Mouse (Mus musculus): ENCODE measurements around the gene Ppp2r5b. TPM values are rescaled to one million over a fixed set of nuclear protein-coding genes. Genes with fewer than 3 reads are reported as not detected.
A peak's percentile ranks its signal among the peaks of the same experiment; 100 is the strongest.

The Ppp2r5b gene
- polyA plus RNA-seq, 1 experiment from 2014 or later = 42.1 TPM

DNA sequence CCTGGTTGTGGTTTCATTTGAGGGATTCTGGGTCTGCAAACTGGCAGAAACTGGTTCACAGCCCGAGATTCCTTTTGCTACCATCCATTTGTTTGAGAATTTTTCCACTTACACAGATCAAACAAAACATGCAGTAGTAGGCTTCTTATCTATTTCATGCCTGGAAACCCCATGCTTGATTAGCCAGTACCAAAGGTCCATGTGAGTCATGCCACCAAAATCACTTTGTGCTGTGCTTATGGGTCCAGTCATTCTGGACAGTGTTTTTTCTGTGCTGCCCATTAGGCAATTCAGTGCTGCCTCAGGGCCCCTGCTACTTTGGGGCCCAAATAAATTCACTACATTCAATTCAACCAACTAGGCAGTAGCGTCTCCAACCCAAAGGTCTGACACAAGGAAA is 31.4 kb downstream of the Ppp2r5b start:
- no peaks in the 10 kb centered on the region for H3K27me3 ChIP-seq (ENCODE audit: control insufficient read depth, insufficient read depth, low read length)
- no peak overlapping the region for H3K9ac ChIP-seq (ENCODE audit: low read depth, low read length)
- DNase-seq (ENCODE audit: low spot score) (no peak), ATAC-seq (ENCODE audit: low FRiP score) (no peak)
- H3K27ac ChIP-seq (ENCODE audit: low read depth, low read length) = no peak overlapping the region
- H3K9me3 ChIP-seq (ENCODE audit: control insufficient read depth, low read length) = no peaks in the 10 kb centered on the region
- 74% methylated on average over 2 of the region's 2 CpGs for WGBS
- no peak overlapping the region for H3K4me3 ChIP-seq (ENCODE audit: low read depth, low read length)
- no peaks in the 10 kb centered on the region for H3K4me1 ChIP-seq (replicated peaks; ENCODE audit: control insufficient read depth, insufficient read depth, low read length)
- no peak overlapping the region for H3K4me2 ChIP-seq (replicated peaks; ENCODE audit: low read depth, low read length)
- no peaks in the 10 kb centered on the region for H3K36me3 ChIP-seq (ENCODE audit: control insufficient read depth, insufficient read depth, low read length)

DNA sequence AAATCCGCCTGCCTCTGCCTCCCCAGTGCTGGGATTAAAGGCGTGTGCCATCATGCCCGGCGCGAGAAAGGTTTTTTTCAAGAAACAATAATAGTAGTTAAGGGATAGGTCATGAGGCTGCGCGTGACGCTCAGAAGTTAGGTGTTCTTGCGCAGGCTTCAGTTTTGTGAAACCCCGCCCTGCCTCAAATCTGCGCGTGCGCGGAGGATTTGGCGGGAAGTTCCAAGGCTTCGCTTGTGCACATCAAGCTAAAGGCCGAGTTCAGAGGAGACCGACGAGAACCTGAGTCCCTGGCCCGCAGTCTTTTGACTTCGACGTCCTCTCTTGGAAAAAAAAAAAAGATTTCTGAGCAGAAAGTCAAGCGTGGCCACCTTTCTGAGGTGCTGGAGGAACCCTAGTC is 51.5 kb downstream of the Ppp2r5b start, which contains the start of gene Majin:
Majin (plus strand) TSS at position 258 of the 400 bp plus-strand sequence.
- H3K4me3 ChIP-seq (ENCODE audit: low read depth, low read length) = no peak within 1 kb of the TSS
- H3K9me3 ChIP-seq (ENCODE audit: control insufficient read depth, low read length) = no peaks in the 10 kb centered on the region
- no peaks in the 10 kb centered on the region for H3K4me1 ChIP-seq (replicated peaks; ENCODE audit: control insufficient read depth, insufficient read depth, low read length)
- H3K4me2 ChIP-seq (replicated peaks; ENCODE audit: low read depth, low read length) = no peak within 1 kb of the TSS
- no peak within 1 kb of the TSS for H3K27ac ChIP-seq (ENCODE audit: low read depth, low read length)
- WGBS = 84% methylated on average over 23 of the region's 23 CpGs
- H3K36me3 ChIP-seq (ENCODE audit: control insufficient read depth, insufficient read depth, low read length) = no peaks in the 10 kb centered on the region
- ATAC-seq (ENCODE audit: low FRiP score) (no peak), DNase-seq (ENCODE audit: low spot score) (no peak)
- no peak within 1 kb of the TSS for H3K9ac ChIP-seq (ENCODE audit: low read depth, low read length)
- H3K27me3 ChIP-seq (ENCODE audit: control insufficient read depth, insufficient read depth, low read length) = no peaks in the 10 kb centered on the region

DNA sequence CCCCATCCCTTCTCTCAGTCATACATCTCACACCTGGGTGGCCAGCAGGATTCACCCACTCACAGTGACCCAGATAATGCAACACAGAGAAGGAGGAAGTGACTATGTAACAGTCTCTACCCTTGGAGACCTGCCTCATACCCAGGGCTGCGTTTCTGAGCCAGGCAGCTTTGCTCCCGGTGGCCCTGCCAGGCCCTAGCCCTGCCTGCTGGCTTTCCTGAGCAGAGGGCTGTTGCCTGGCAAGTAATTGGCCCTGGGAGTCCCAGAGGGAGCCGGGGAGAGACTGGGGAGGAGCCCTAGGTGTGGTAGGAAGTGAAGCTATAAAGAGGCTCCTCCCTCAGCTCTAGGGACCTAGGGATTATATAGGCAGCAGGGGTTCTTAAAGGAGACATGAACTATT is 53.1 kb downstream of the Ppp2r5b start:
- H3K4me3 ChIP-seq (ENCODE audit: low read depth, low read length) = no peak overlapping the region
- no peaks in the 10 kb centered on the region for H3K36me3 ChIP-seq (ENCODE audit: control insufficient read depth, insufficient read depth, low read length)
- no peak for DNase-seq (ENCODE audit: low spot score)
- no peaks in the 10 kb centered on the region for H3K9me3 ChIP-seq (ENCODE audit: control insufficient read depth, low read length)
- H3K4me2 ChIP-seq (replicated peaks; ENCODE audit: low read depth, low read length) = no peak overlapping the region
- H3K27me3 ChIP-seq (ENCODE audit: control insufficient read depth, insufficient read depth, low read length) = no peaks in the 10 kb centered on the region
- H3K9ac ChIP-seq (ENCODE audit: low read depth, low read length) = no peak overlapping the region
- no peaks in the 10 kb centered on the region for H3K4me1 ChIP-seq (replicated peaks; ENCODE audit: control insufficient read depth, insufficient read depth, low read length)
- WGBS = 28% methylated on average over 3 of the region's 3 CpGs
- ATAC-seq (ENCODE audit: low FRiP score) = no peak
- no peak overlapping the region for H3K27ac ChIP-seq (ENCODE audit: low read depth, low read length)

DNA sequence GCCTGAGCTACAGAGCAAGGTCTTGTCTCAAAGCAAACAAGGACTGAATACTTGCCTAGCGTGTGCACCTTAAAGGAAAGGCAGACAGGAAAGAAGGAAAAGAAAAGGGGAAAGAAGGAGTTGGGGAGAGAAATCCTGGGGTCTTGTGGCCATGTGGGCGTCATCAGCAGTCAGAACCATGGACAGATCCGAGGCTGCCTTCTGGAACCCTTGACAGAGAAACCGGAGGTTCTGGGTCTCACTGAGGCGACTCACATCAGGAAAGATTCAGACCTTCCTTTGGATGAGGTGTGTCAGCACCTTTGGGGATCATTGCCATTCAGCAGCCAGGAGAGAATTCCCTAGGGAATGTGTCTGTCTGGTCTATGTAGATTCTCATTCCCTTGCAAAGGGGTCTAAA is 54.0 kb downstream of the Ppp2r5b start:
- WGBS = 28% methylated on average over 5 of the region's 5 CpGs
- DNase-seq (ENCODE audit: low spot score) (peak; percentile 38), ATAC-seq (ENCODE audit: low FRiP score) (no peak)
- no peak overlapping the region for H3K9ac ChIP-seq (ENCODE audit: low read depth, low read length)
- no peak overlapping the region for H3K4me2 ChIP-seq (replicated peaks; ENCODE audit: low read depth, low read length)
- no peak overlapping the region for H3K27ac ChIP-seq (ENCODE audit: low read depth, low read length)
- no peaks in the 10 kb centered on the region for H3K27me3 ChIP-seq (ENCODE audit: control insufficient read depth, insufficient read depth, low read length)
- no peaks in the 10 kb centered on the region for H3K4me1 ChIP-seq (replicated peaks; ENCODE audit: control insufficient read depth, insufficient read depth, low read length)
- no peaks in the 10 kb centered on the region for H3K36me3 ChIP-seq (ENCODE audit: control insufficient read depth, insufficient read depth, low read length)
- H3K9me3 ChIP-seq (ENCODE audit: control insufficient read depth, low read length) = no peaks in the 10 kb centered on the region
- H3K4me3 ChIP-seq (ENCODE audit: low read depth, low read length) = no peak overlapping the region

DNA sequence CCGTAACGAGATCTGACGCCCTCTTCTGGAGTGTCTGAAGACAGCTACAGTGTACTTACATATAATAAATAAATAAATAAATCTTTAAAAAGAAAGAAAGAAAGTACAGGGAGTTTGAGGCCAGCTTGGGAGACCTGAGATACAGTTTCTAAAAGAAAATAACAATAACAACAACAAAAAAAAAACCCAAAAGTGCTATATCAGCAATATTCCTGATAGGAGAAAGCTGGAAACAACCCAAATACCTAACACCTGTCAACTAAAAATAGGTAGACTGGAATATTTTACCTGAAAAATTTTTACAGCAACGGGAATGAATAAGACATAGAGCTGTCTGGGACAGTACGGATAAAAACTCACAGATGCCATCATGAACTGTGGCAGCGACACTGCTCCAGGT is 56.9 kb downstream of the Ppp2r5b start:
- no peak overlapping the region for H3K4me3 ChIP-seq (ENCODE audit: low read depth, low read length)
- no peaks in the 10 kb centered on the region for H3K9me3 ChIP-seq (ENCODE audit: control insufficient read depth, low read length)
- DNase-seq (ENCODE audit: low spot score) = no peak
- no peak overlapping the region for H3K4me2 ChIP-seq (replicated peaks; ENCODE audit: low read depth, low read length)
- no peaks in the 10 kb centered on the region for H3K36me3 ChIP-seq (ENCODE audit: control insufficient read depth, insufficient read depth, low read length)
- no peak overlapping the region for H3K27ac ChIP-seq (ENCODE audit: low read depth, low read length)
- H3K9ac ChIP-seq (ENCODE audit: low read depth, low read length) = no peak overlapping the region
- H3K27me3 ChIP-seq (ENCODE audit: control insufficient read depth, insufficient read depth, low read length) = no peaks in the 10 kb centered on the region
- ATAC-seq (ENCODE audit: low FRiP score) = no peak
- H3K4me1 ChIP-seq (replicated peaks; ENCODE audit: control insufficient read depth, insufficient read depth, low read length) = no peaks in the 10 kb centered on the region
- 88% methylated on average over 6 of the region's 6 CpGs for WGBS

MicroRNAs encoded within 50 kb of the gene (microRNA counts, 519-probe panel; counts per million panel counts)
- microRNA mmu-miR-192 = not detected

Other genes with a start within 250 kb of the Ppp2r5b start
- gene Slc22a20, start 249.7 kb downstream of the Ppp2r5b start, polyA plus RNA-seq (2014; fragmentation: Nextera tagmentation; extraction: Ambion mirVana) = not detected in 2 replicates
- gene Capn1, start 220.0 kb downstream of the Ppp2r5b start, polyA plus RNA-seq (2014; fragmentation: Nextera tagmentation; extraction: Ambion mirVana) = 3.8 and 4.2 TPM in 2 replicates
- gene Syvn1, start 189.3 kb downstream of the Ppp2r5b start, polyA plus RNA-seq (2014; fragmentation: Nextera tagmentation; extraction: Ambion mirVana) = 23.9 and 27.1 TPM in 2 replicates
- 81.7 and 86.6 TPM in 2 replicates for gene Mrpl49, start 178.1 kb downstream of the Ppp2r5b start, polyA plus RNA-seq (2014; fragmentation: Nextera tagmentation; extraction: Ambion mirVana)
- 749 and 751 TPM in 2 replicates for gene Fau, start 178.0 kb downstream of the Ppp2r5b start, polyA plus RNA-seq (2014; fragmentation: Nextera tagmentation; extraction: Ambion mirVana)
- gene Znhit2, start 174.7 kb downstream of the Ppp2r5b start, polyA plus RNA-seq (2014; fragmentation: Nextera tagmentation; extraction: Ambion mirVana) = 39.7 and 41.1 TPM in 2 replicates
- 36.0 and 38.1 TPM in 2 replicates for gene Tm7sf2, start 167.5 kb downstream of the Ppp2r5b start, polyA plus RNA-seq (2014; fragmentation: Nextera tagmentation; extraction: Ambion mirVana)
- 47.4 and 49.7 TPM in 2 replicates for gene Vps51, start 158.6 kb downstream of the Ppp2r5b start, polyA plus RNA-seq (2014; fragmentation: Nextera tagmentation; extraction: Ambion mirVana)
- not detected in 2 replicates for gene Tmem262, start 155.8 kb downstream of the Ppp2r5b start, polyA plus RNA-seq (2014; fragmentation: Nextera tagmentation; extraction: Ambion mirVana)
- 1.4 and 1.7 TPM in 2 replicates for gene Gm28374, start 153.6 kb downstream of the Ppp2r5b start, polyA plus RNA-seq (2014; fragmentation: Nextera tagmentation; extraction: Ambion mirVana)
- gene Zfpl1, start 150.9 kb downstream of the Ppp2r5b start, polyA plus RNA-seq (2014; fragmentation: Nextera tagmentation; extraction: Ambion mirVana) = 70.1 and 77.8 TPM in 2 replicates
- 45.8 and 51.5 TPM in 2 replicates for gene Cdca5, start 150.9 kb downstream of the Ppp2r5b start, polyA plus RNA-seq (2014; fragmentation: Nextera tagmentation; extraction: Ambion mirVana)
- 0.49 and 0.62 TPM in 2 replicates for gene AC131692.1, start 141.5 kb downstream of the Ppp2r5b start, polyA plus RNA-seq (2014; fragmentation: Nextera tagmentation; extraction: Ambion mirVana)
- 0.38 and 0.59 TPM in 2 replicates for gene Naaladl1, start 130.1 kb downstream of the Ppp2r5b start, polyA plus RNA-seq (2014; fragmentation: Nextera tagmentation; extraction: Ambion mirVana)
- gene Sac3d1, start 117.2 kb downstream of the Ppp2r5b start, polyA plus RNA-seq (2014; fragmentation: Nextera tagmentation; extraction: Ambion mirVana) = 62.6 and 62.9 TPM in 2 replicates
- 26.9 and 32.4 TPM in 2 replicates for gene Snx15, start 107.6 kb downstream of the Ppp2r5b start, polyA plus RNA-seq (2014; fragmentation: Nextera tagmentation; extraction: Ambion mirVana)
- 0.32 TPM in 1 of 2 replicates, not detected in the other for gene Batf2, start 94.9 kb downstream of the Ppp2r5b start, polyA plus RNA-seq (2014; fragmentation: Nextera tagmentation; extraction: Ambion mirVana)
- 80.0 and 82.4 TPM in 2 replicates for gene Arl2, start 94.3 kb downstream of the Ppp2r5b start, polyA plus RNA-seq (2014; fragmentation: Nextera tagmentation; extraction: Ambion mirVana)
- not detected in 2 replicates for gene Majin, start 51.5 kb downstream of the Ppp2r5b start, polyA plus RNA-seq (2014; fragmentation: Nextera tagmentation; extraction: Ambion mirVana)
- gene Gpha2, start 9.5 kb downstream of the Ppp2r5b start, polyA plus RNA-seq (2014; fragmentation: Nextera tagmentation; extraction: Ambion mirVana) = 0.71 and 0.98 TPM in 2 replicates
- 7.0 and 8.1 TPM in 2 replicates for gene Atg2a, start 5.8 kb upstream of the Ppp2r5b start, polyA plus RNA-seq (2014; fragmentation: Nextera tagmentation; extraction: Ambion mirVana)
- gene Ehd1, start 40.9 kb upstream of the Ppp2r5b start, polyA plus RNA-seq (2014; fragmentation: Nextera tagmentation; extraction: Ambion mirVana) = 62.6 and 67.4 TPM in 2 replicates
- gene Cdc42bpg, start 70.6 kb upstream of the Ppp2r5b start, polyA plus RNA-seq (2014; fragmentation: Nextera tagmentation; extraction: Ambion mirVana) = 0.50 and 0.82 TPM in 2 replicates
- gene Men1, start 99.1 kb upstream of the Ppp2r5b start, polyA plus RNA-seq (2014; fragmentation: Nextera tagmentation; extraction: Ambion mirVana) = 43.0 and 51.3 TPM in 2 replicates
- gene Map4k2, start 105.3 kb upstream of the Ppp2r5b start, polyA plus RNA-seq (2014; fragmentation: Nextera tagmentation; extraction: Ambion mirVana) = 6.7 and 8.5 TPM in 2 replicates
- gene Sf1, start 127.8 kb upstream of the Ppp2r5b start, polyA plus RNA-seq (2014; fragmentation: Nextera tagmentation; extraction: Ambion mirVana) = 156 and 178 TPM in 2 replicates
- 1.6 and 2.1 TPM in 2 replicates for gene Pygm, start 148.5 kb upstream of the Ppp2r5b start, polyA plus RNA-seq (2014; fragmentation: Nextera tagmentation; extraction: Ambion mirVana)
- 16.0 and 18.0 TPM in 2 replicates for gene Rasgrp2, start 163.5 kb upstream of the Ppp2r5b start, polyA plus RNA-seq (2014; fragmentation: Nextera tagmentation; extraction: Ambion mirVana)
- 13.6 and 14.3 TPM in 2 replicates for gene Nrxn2, start 182.9 kb upstream of the Ppp2r5b start, polyA plus RNA-seq (2014; fragmentation: Nextera tagmentation; extraction: Ambion mirVana)